In the genomic region with DNA sequence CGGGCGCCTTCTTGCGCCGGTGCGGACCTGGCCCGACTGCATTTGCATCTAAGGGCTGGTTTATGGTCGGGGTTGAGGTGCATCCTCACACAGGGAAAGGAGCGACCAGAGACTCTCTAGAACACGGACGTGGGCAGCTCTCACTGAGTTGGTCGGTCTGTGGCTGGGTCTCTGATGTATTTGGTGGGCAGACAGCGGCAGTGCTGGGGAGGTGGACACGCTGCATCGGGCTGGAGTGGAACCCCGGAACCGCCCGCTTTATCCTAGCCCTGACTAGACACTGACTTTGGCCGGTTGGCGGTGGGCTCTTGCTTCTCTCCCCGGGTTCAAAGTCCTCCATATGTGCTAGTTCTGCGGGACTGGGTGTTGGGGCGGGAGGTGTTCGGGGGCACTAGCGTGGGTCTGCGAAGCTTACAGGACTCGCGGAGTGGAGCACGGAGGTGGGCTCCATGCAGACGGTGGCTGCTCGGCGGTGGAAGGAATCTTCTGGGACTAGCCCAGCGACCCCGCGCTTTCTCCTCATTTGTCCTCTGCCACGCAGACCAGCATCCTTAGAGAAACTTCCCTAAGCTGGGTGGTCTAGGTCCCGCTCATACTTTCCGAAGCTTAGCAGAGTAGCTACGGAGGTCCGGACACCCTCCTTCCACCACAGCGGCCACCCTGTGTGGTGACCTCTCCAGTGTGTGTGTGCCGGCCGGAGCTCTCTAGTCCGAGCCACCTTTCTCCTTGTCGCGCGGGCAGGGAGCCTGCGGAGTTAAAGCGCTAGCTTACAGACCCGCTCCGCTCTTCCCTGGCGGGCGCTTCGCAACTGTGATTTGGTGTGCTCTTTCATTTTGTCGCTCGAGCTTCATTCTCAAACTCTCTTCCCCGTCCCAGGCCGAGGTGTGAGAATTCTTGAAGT, we compare ENCODE assay signal across 7 mouse cellular contexts. TPM values are rescaled to one million over a fixed set of nuclear protein-coding genes. Genes with fewer than 3 reads are reported as not detected.
A peak's percentile ranks its signal among the peaks of the same experiment; 100 is the strongest.
DNase-seq lines count a peak whose midpoint lies in the region; ATAC-seq and TF ChIP-seq lines count a peak whose summit lies in the region.

No protein-coding gene starts in this region.

- DNase-seq in CH12.LX (ENCODE audit: extremely low read depth) (no peak), R1 (ENCODE audit: low read depth, low spot score) (peak; percentile 56)
- no peak for DNase-seq in limb, embryonic 14.5 days (ENCODE audit: low spot score)
- DNase-seq in midbrain, embryonic 11.5 days (ENCODE audit: low spot score, missing footprints): peak; percentile 97

- no peak overlapping the region for H3K4me3 ChIP-seq in CH12.LX (replicated peaks in 1 of 3; ENCODE audit: low read depth in 2 of 3, low read length in 2 of 3, poor library complexity in 1 of 3)
- peak overlapping the region; percentile 65 for H3K4me3 ChIP-seq in embryonic facial prominence, embryonic 13.5 days
- peak overlapping the region; percentile 60 for H3K4me3 ChIP-seq in limb, embryonic 14.5 days (replicated peaks; ENCODE audit: low read length)
- H3K4me3 ChIP-seq in midbrain, embryonic 11.5 days (ENCODE audit: low read depth, low read length): peak overlapping the region; percentile 66
- H3K4me3 ChIP-seq in small intestine, adult 2 months (ENCODE audit: low read depth, low read length): peak overlapping the region; percentile 60

- in situ Hi-C loops in CH12.LX (cut with MboI; ENCODE audit: low pct_ligation_motif_present, low pct_unique_long_range_greater_than_20kb, low sequenced_read_pairs): loop anchor here (25.0 kb wide), 1 partner anchor 865 kb away; a partner anchor contains a TSS

- H3K4me2 ChIP-seq in CH12.LX (ENCODE audit: insufficient read depth, low read depth, poor library complexity, severe bottlenecking): peak overlapping the region; percentile 12; the same call in 1 of the 2 replicates
- H3K4me2 ChIP-seq in embryonic facial prominence, embryonic 13.5 days: peak overlapping the region; percentile 92
- H3K4me2 ChIP-seq in limb, embryonic 14.5 days (replicated peaks; ENCODE audit: low read depth, low read length, severe bottlenecking): peak overlapping the region; percentile 92
- H3K4me2 ChIP-seq in midbrain, embryonic 11.5 days: peak overlapping the region; percentile 92

- H3K27me3 ChIP-seq in CH12.LX (replicated peaks): no peaks in the 10 kb centered on the region
- H3K27me3 ChIP-seq in embryonic facial prominence, embryonic 13.5 days: peaks cover 11% of the 10 kb centered on the region
- no peaks in the 10 kb centered on the region for H3K27me3 ChIP-seq in limb, embryonic 14.5 days (ENCODE audit: control insufficient read depth, insufficient read depth, low read length)
- no peaks in the 10 kb centered on the region for H3K27me3 ChIP-seq in midbrain, embryonic 11.5 days (ENCODE audit: control insufficient read depth, insufficient read depth, low read length)
- peaks cover 31% of the 10 kb centered on the region for H3K27me3 ChIP-seq in small intestine, adult 2 months (ENCODE audit: control insufficient read depth, insufficient read depth, low read length)

- TF ChIP-seq RAD21 in CH12.LX (IDR thresholded peaks at IDR 0.05; ENCODE audit: low read depth, low read length): no peak

- no peak for TF ChIP-seq POLR2A in CH12.LX (IDR thresholded peaks at IDR 0.05; ENCODE audit: low read depth, low read length)
- TF ChIP-seq POLR2A in limb, embryonic 14.5 days (IDR thresholded peaks at IDR 0.05; ENCODE audit: borderline replicate concordance, extremely low read depth, insufficient read depth, insufficient read length): no peak
- TF ChIP-seq POLR2A in small intestine, adult 2 months (IDR thresholded peaks at IDR 0.05; ENCODE audit: low read depth, low read length): 0 out of 2 replicates have a peak, but pooled peaks have one; percentile 4

- H3K79me2 ChIP-seq in CH12.LX (replicated peaks; ENCODE audit: control insufficient read depth, extremely low read depth, insufficient read depth, poor library complexity, severe bottlenecking): no peaks in the 10 kb centered on the region

- no peak for TF ChIP-seq CTCF in CH12.LX (conservative IDR thresholded peaks at IDR 0.05 in 1 of 2, IDR thresholded peaks at IDR 0.05 in 1 of 2; ENCODE audit: low read depth in 2 of 2, low read length in 2 of 2)
- no peak for TF ChIP-seq CTCF in small intestine, adult 2 months (IDR thresholded peaks at IDR 0.05; ENCODE audit: extremely low read depth, insufficient read length, insufficient replicate concordance, low read depth, low read length)

- WGBS in embryonic facial prominence, embryonic 13.5 days: under 1% methylated on average over 57 of the region's 57 CpGs
- under 1% methylated on average over 56 of the region's 57 CpGs for WGBS in limb, embryonic 14.5 days
- WGBS in midbrain, embryonic 11.5 days: under 1% methylated on average over 57 of the region's 57 CpGs
- 2% methylated on average over 57 of the region's 57 CpGs for WGBS in small intestine, adult 2 months

- peaks cover 2 to 4% of the 10 kb centered on the region in 2 experiments; a peak in 1 of 4 replicates for H3K4me1 ChIP-seq in CH12.LX (ENCODE audit: control insufficient read depth in 1 of 2, insufficient read depth in 2 of 2)
- H3K4me1 ChIP-seq in embryonic facial prominence, embryonic 13.5 days: peaks cover 20% of the 10 kb centered on the region
- no peaks in the 10 kb centered on the region; the same call in 1 of the 2 replicates for H3K4me1 ChIP-seq in limb, embryonic 14.5 days (ENCODE audit: control insufficient read depth, insufficient read depth, low read length)
- no peaks in the 10 kb centered on the region; the same call in 1 of the 2 replicates for H3K4me1 ChIP-seq in midbrain, embryonic 11.5 days (ENCODE audit: control insufficient read depth, insufficient read depth, low read length)
- H3K4me1 ChIP-seq in small intestine, adult 2 months (ENCODE audit: control insufficient read depth, insufficient read depth, insufficient read length, low read length): peaks cover 5% of the 10 kb centered on the region

- dilution Hi-C loops in CH12.LX (cut with MboI; ENCODE audit: extremely low pct_ligation_motif_present, extremely low pct_unique_long_range_greater_than_20kb, low sequenced_read_pairs): no loop called here

- no peak overlapping the region for H3K27ac ChIP-seq in CH12.LX (ENCODE audit: insufficient read depth, low read depth)
- H3K27ac ChIP-seq in embryonic facial prominence, embryonic 13.5 days: peak overlapping the region; percentile 79
- H3K27ac ChIP-seq in limb, embryonic 14.5 days (replicated peaks; ENCODE audit: low read depth, low read length): no peak overlapping the region
- no peak overlapping the region; the same call in 1 of the 2 replicates for H3K27ac ChIP-seq in midbrain, embryonic 11.5 days (ENCODE audit: low read depth, low read length)
- H3K27ac ChIP-seq in small intestine, adult 2 months (ENCODE audit: insufficient read depth, low read depth, low read length): no peak overlapping the region

- TF ChIP-seq EP300 in CH12.LX (IDR thresholded peaks at IDR 0.05; ENCODE audit: low read length): no peak

- peak; percentile 60 for ATAC-seq in embryonic facial prominence, embryonic 13.5 days (ENCODE audit: insufficient number of reproducible peaks, insufficient read depth, low FRiP score, low TSS enrichment, low read depth)
- ATAC-seq in hematopoietic stem cell, adult 5-6 weeks (replicated peaks in 1 of 2; ENCODE audit: insufficient read depth in 1 of 2, low FRiP score in 2 of 2, low TSS enrichment in 1 of 2, low read depth in 1 of 2, poor library complexity in 2 of 2, severe bottlenecking in 2 of 2): peak; percentile 44 to 49
- 0 out of 2 replicates have a peak, but pooled peaks have one; percentile 28 for ATAC-seq in limb, embryonic 14.5 days (ENCODE audit: low FRiP score, low read depth)
- ATAC-seq in midbrain, embryonic 11.5 days (ENCODE audit: low FRiP score): peak; percentile 45

- no peaks in the 10 kb centered on the region for H3K36me3 ChIP-seq in CH12.LX (replicated peaks in 1 of 2; ENCODE audit: control insufficient read depth in 1 of 2, insufficient read depth in 1 of 2, low read length in 1 of 2)
- H3K36me3 ChIP-seq in embryonic facial prominence, embryonic 13.5 days: no peaks in the 10 kb centered on the region
- H3K36me3 ChIP-seq in limb, embryonic 14.5 days (ENCODE audit: control insufficient read depth, insufficient read depth, low read length): no peaks in the 10 kb centered on the region
- H3K36me3 ChIP-seq in midbrain, embryonic 11.5 days (ENCODE audit: control insufficient read depth, insufficient read depth, low read length): no peaks in the 10 kb centered on the region
- H3K36me3 ChIP-seq in small intestine, adult 2 months (ENCODE audit: control insufficient read depth, insufficient read depth, low read length): no peaks in the 10 kb centered on the region

- H3K9ac ChIP-seq in CH12.LX (ENCODE audit: insufficient read depth, low read depth): no peak overlapping the region
- peak overlapping the region; percentile 85 for H3K9ac ChIP-seq in embryonic facial prominence, embryonic 13.5 days
- peak overlapping the region; percentile 65 for H3K9ac ChIP-seq in limb, embryonic 14.5 days (ENCODE audit: low read depth, low read length, severe bottlenecking)
- peak overlapping the region; percentile 80 for H3K9ac ChIP-seq in midbrain, embryonic 11.5 days (ENCODE audit: low read length)

- peaks cover 11% of the 10 kb centered on the region for H3K9me3 ChIP-seq in CH12.LX (replicated peaks; ENCODE audit: low read length)
- H3K9me3 ChIP-seq in embryonic facial prominence, embryonic 13.5 days: no peaks in the 10 kb centered on the region
- H3K9me3 ChIP-seq in limb, embryonic 14.5 days (ENCODE audit: control insufficient read depth, low read length): no peaks in the 10 kb centered on the region
- H3K9me3 ChIP-seq in midbrain, embryonic 11.5 days (ENCODE audit: control insufficient read depth, low read length): no peaks in the 10 kb centered on the region

TF ChIP-seq in CH12.LX, 34 proteins besides CTCF, POLR2A, EP300 and RAD21 (continues in another document):
- no peak for TF ChIP-seq NRF1 (IDR thresholded peaks at IDR 0.05; ENCODE audit: low read depth, low read length)
- TF ChIP-seq BHLHE40 (IDR thresholded peaks at IDR 0.05; ENCODE audit: low read depth, low read length): no peak
- no peak for TF ChIP-seq JUN (IDR thresholded peaks at IDR 0.05; ENCODE audit: insufficient read depth, low read depth, low read length)
- no peak for TF ChIP-seq UBTF (IDR thresholded peaks at IDR 0.05; ENCODE audit: low read depth, low read length)
- no peak for TF ChIP-seq ELF1 (IDR thresholded peaks at IDR 0.05; ENCODE audit: low read depth, low read length)

RNA-seq across cellular contexts. Expression of a gene that starts 1.0 kb away (rescaled TPM):
- under 0.01 TPM in 1 of 2 replicates, not detected in the other for total RNA-seq in CH12.LX (2012; rRNA removed)
- total RNA-seq in CH12.LX (2014; rRNA removed): 0.03 TPM in 1 of 2 replicates, not detected in the other
- not detected in 2 replicates for polyA plus RNA-seq in CH12.LX (2012; ENCODE audit: insufficient read length, low read depth)
- polyA plus RNA-seq in embryonic facial prominence, embryonic 13.5 days (2015; fragmentation: Nextera tagmentation; extraction: Ambion mirVana): 9.6 and 14.3 TPM in 2 replicates
- 0.35 and 1.1 TPM in 2 replicates for total RNA-seq in hematopoietic stem cell, adult 5-6 weeks (2017)
- polyA plus RNA-seq in limb, embryonic 14.5 days (2012; rRNA removed): 11.2 and 17.0 TPM in 2 replicates
- 8.6 and 9.2 TPM in 2 replicates for polyA plus RNA-seq in limb, embryonic 14.5 days (2014; fragmentation: Nextera tagmentation; extraction: Ambion mirVana)
- 9.5 and 10.5 TPM in 2 replicates for polyA plus RNA-seq in midbrain, embryonic 11.5 days (2014; fragmentation: Nextera tagmentation; extraction: Ambion mirVana)
- polyA plus RNA-seq in small intestine, adult 2 months (2012; rRNA removed): 0.09 TPM in 2 replicates

Comparison
In these comparisons a context has a peak if more than half of its experiments do, and no peak if none do; other contexts are left out.
1. DNase-seq: peak in R1 (single experiment) and midbrain, embryonic 11.5 days (single experiment); none in CH12.LX (single experiment) and limb, embryonic 14.5 days (single experiment).
2. H3K4me2 ChIP-seq: peak in every context shown above with its lines; median percentile 92 in embryonic facial prominence, embryonic 13.5 days; 92 in limb, embryonic 14.5 days; 92 in midbrain, embryonic 11.5 days; 12 in CH12.LX.
3. H3K4me3 ChIP-seq: peak in embryonic facial prominence, embryonic 13.5 days (single experiment), limb, embryonic 14.5 days (single experiment), midbrain, embryonic 11.5 days (single experiment) and small intestine, adult 2 months (single experiment); none in CH12.LX (0 of 3).
4. Peak in every context shown above with its lines, with median percentiles within 50 percentile points of each other: ATAC-seq.